Mouse (Mus musculus) E14TG2a.4 (cell line): ENCODE results near the gene Has1.
A peak's percentile ranks its signal among the peaks of the same experiment; 100 is the strongest.

ENCODE experiments used
- H3K27me3 ChIP-seq: 2 replicates; pipeline ENCODE4 v1.6.1; 2014; ENCODE audit warnings: low read length, control low read depth; ENCODE audit not compliant: insufficient read depth
- H3K36me3 ChIP-seq: 2 replicates; pipeline ENCODE4 v1.6.1; 2014; ENCODE audit warnings: low read length, control low read depth; ENCODE audit not compliant: insufficient read depth
- H3K4me1 ChIP-seq: replicated peaks from 2 replicates; pipeline ENCODE4 v1.6.1; 2014; ENCODE audit warnings: low read depth, low read length, control low read depth
- H3K4me3 ChIP-seq: replicated peaks from 2 replicates; pipeline ENCODE4 v1.5.1; 2014; ENCODE audit warnings: mild to moderate bottlenecking, low read length
- H3K9me3 ChIP-seq: 2 replicates; pipeline ENCODE4 v1.6.1; 2014; ENCODE audit warnings: low read length, control low read depth
- CTCF ChIP-seq: conservative IDR thresholded peaks from 2 replicates; pipeline ENCODE4 v1.5.1; 2014; ENCODE audit warnings: low read length
- NANOG ChIP-seq: IDR thresholded peaks from 2 replicates; pipeline ENCODE4 v1.6.1; 2014; ENCODE audit warnings: borderline replicate concordance, low read length, mixed read lengths
- POU5F1 ChIP-seq: IDR thresholded peaks from 2 replicates; pipeline ENCODE4 v1.6.1; 2014; ENCODE audit warnings: low read length, borderline replicate concordance

Has1 gene

GRCm38 (mm10) chr17:17827658-17828190, 27.3 kb downstream of the Has1 start:
- no peak for TF ChIP-seq POU5F1
- TF ChIP-seq NANOG = no peak
- TF ChIP-seq CTCF = no peak
- Histone ChIP-seq H3K4me3 (peak overlapping the region; percentile 87), H3K4me1 (peaks cover 47% of the 10 kb centered on the region)

GRCm38 (mm10) chr17:17826751-17827657, 28.0 kb downstream of the Has1 start, which contains the start of gene Spaca6:
TSS of gene Spaca6 (plus strand) at chr17:17827158.
- H3K9me3 ChIP-seq = no peaks in the 10 kb centered on the region
- H3K4me1 ChIP-seq = peaks cover 47% of the 10 kb centered on the region
- TF ChIP-seq NANOG = no peak
- TF ChIP-seq CTCF = no peak
- TF ChIP-seq POU5F1 = no peak
- H3K36me3 ChIP-seq = peaks cover 12% of the 10 kb centered on the region
- no peaks in the 10 kb centered on the region for H3K27me3 ChIP-seq
- peak within 1 kb of the TSS; percentile 87 for H3K4me3 ChIP-seq

More at GRCm38 (mm10) chr17:17827658-17828190, 27.3 kb downstream of the Has1 start:
- Histone ChIP-seq H3K27me3 (no peaks in the 10 kb centered on the region), H3K36me3 (peaks cover 20% of the 10 kb centered on the region), H3K9me3 (no peaks in the 10 kb centered on the region)

GRCm38 (mm10) chr17:17825921-17826591, 28.9 kb downstream of the Has1 start:
- Histone ChIP-seq H3K4me1 (peaks cover 37% of the 10 kb centered on the region), H3K9me3 (no peaks in the 10 kb centered on the region), H3K4me3 (peak overlapping the region; percentile 87), H3K27me3 (no peaks in the 10 kb centered on the region), H3K36me3 (peaks cover 3% of the 10 kb centered on the region)
- TF ChIP-seq POU5F1 (no peak), CTCF (no peak), NANOG (no peak)

GRCm38 (mm10) chr17:17823612-17824336, 31.2 kb downstream of the Has1 start:
- Histone ChIP-seq H3K9me3 (no peaks in the 10 kb centered on the region), H3K27me3 (no peaks in the 10 kb centered on the region), H3K4me3 (no peak overlapping the region), H3K36me3 (no peaks in the 10 kb centered on the region), H3K4me1 (peaks cover 14% of the 10 kb centered on the region)
- no peak for TF ChIP-seq POU5F1
- TF ChIP-seq NANOG = no peak
- no peak for TF ChIP-seq CTCF

- Histone ChIP-seq H3K27me3 (no peaks in the 10 kb centered on the region), H3K9me3 (no peaks in the 10 kb centered on the region), H3K36me3 (no peaks in the 10 kb centered on the region), H3K4me1 (no peaks in the 10 kb centered on the region), H3K4me3 (no peak overlapping the region)
- TF ChIP-seq NANOG = no peak
- TF ChIP-seq POU5F1 = no peak
- TF ChIP-seq CTCF = no peak
Measured at GRCm38 (mm10) chr17:17795527-17795926, 59.5 kb downstream of the Has1 start.
